Mouse (Mus musculus): ENCODE results near the gene Hist1h3f.

GRCm38 (mm10) chr13:23519416-23519815, 24.4 kb upstream of the Hist1h3f start:
- TF ChIP-seq CTCF (IDR thresholded peaks at IDR 0.05; ENCODE audit: low read depth) (no peak), EP300 (IDR thresholded peaks at IDR 0.05; ENCODE audit: low read depth) (no peak)
